20 mouse cellular contexts compared by ENCODE assay signal in genomic region chr16:17865293-17865692, GRCm38 (mm10). TPM values are rescaled to one million over a fixed set of nuclear protein-coding genes. Genes with fewer than 3 reads are reported as not detected.
"Had no signal": no experiment of that assay in that cellular context is flagged by ENCODE, and none has a peak within 500 bp of the region (broad histone marks: within the 10 kb centered on the region; RNA-seq: fewer than 3 reads in every experiment).

No protein-coding gene starts in this region.

- DNase-seq: left cerebral cortex, postnatal 4 days; retina, postnatal 1 day; right cerebral cortex, postnatal 14 days; thymus, postnatal 4 days had no signal

- H3K36me3 ChIP-seq: stomach, embryonic 15.5 days had no signal

- H3K4me2 ChIP-seq: kidney, embryonic 15.5 days; limb, embryonic 13.5 days; midbrain, embryonic 12.5 days; neural tube, embryonic 13.5 days; stomach, embryonic 15.5 days had no signal

- ATAC-seq: inflammation-experienced regulatory T-cells, adult 6 months; midbrain, embryonic 16.5 days had no signal

- H3K27ac ChIP-seq: limb, embryonic 13.5 days; liver, embryonic 14.5 days; midbrain, embryonic 12.5 days; neural tube, embryonic 13.5 days had no signal

- H3K9ac ChIP-seq: kidney, embryonic 15.5 days; limb, embryonic 13.5 days; liver, embryonic 14.5 days; midbrain, embryonic 12.5 days; neural tube, embryonic 13.5 days; stomach, embryonic 15.5 days had no signal

- H3K27me3 ChIP-seq: kidney, embryonic 15.5 days; limb, embryonic 13.5 days; midbrain, embryonic 12.5 days; neural tube, embryonic 13.5 days; stomach, embryonic 15.5 days had no signal

- H3K4me3 ChIP-seq: kidney, embryonic 15.5 days; limb, embryonic 13.5 days; midbrain, embryonic 12.5 days; neural tube, embryonic 13.5 days; stomach, embryonic 15.5 days had no signal

- H3K4me1 ChIP-seq: kidney, embryonic 15.5 days; limb, embryonic 13.5 days; neural tube, embryonic 13.5 days; stomach, embryonic 15.5 days had no signal

- H3K9me3 ChIP-seq: kidney, embryonic 15.5 days; limb, embryonic 13.5 days; midbrain, embryonic 12.5 days; neural tube, embryonic 13.5 days; stomach, embryonic 15.5 days had no signal

RNA-seq across cellular contexts. Expression of gene Tssk1, which starts 28.7 kb away (rescaled TPM):
- total RNA-seq: layer of hippocampus, adult 18-20 months; layer of hippocampus, postnatal 14 days; left cerebral cortex, adult 18-20 months; left cerebral cortex, postnatal 10 days; left cerebral cortex, postnatal 4 days had no signal
- polyA plus RNA-seq: kidney, embryonic 15.5 days; liver, embryonic 14.5 days; lung, embryonic 16.5 days; spleen, adult 2 months; stomach, embryonic 15.5 days had no signal

RNA-seq across cellular contexts. Expression of gene B830017H08Rik, which starts 32.4 kb away (rescaled TPM):
- total RNA-seq: liver, adult 2 months; megakaryocyte-erythroid progenitor cell, adult 5-6 weeks had no signal
- polyA plus RNA-seq: inflammation-experienced regulatory T-cells, adult 6 months; liver, adult 2 months; liver, embryonic 14.5 days; lung, embryonic 16.5 days; spleen, adult 2 months; stomach, embryonic 15.5 days had no signal
